Mouse (Mus musculus) layer of hippocampus, adult 8-10 months (tissue): ENCODE results near the gene Urb2. TPM values are rescaled to one million over a fixed set of nuclear protein-coding genes. Genes with fewer than 3 reads are reported as not detected.
A peak's percentile ranks its signal among the peaks of the same experiment; 100 is the strongest.

Experiments
- DNase-seq, 2 experiments: peaks; one replicate each; pipeline ENCODE4 v3.0.0; 2022; ENCODE audit warnings: low spot score in 2 of 2
- total RNA-seq, 4 experiments: library from RNA; stranded (reverse); gene quantifications; 2 replicates each; pipeline ENCODE4 v1.2.4; 2022

Urb2 gene
- total RNA-seq, result 10 to 100 TPM; 11.1 to 13.8 (median 12.6) TPM

GRCm38 (mm10) chr8:124021237-124022227, at the start of gene Urb2, which contains the start of gene Taf5l:
Urb2 (plus strand) TSS chr8:124021508.
Taf5l (minus strand) TSS chr8:124021397.
- DNase-seq, result peak; percentile 77 to 88

- no peak for DNase-seq
Observed at GRCm38 (mm10) chr8:123973495-123973894, 47.8 kb upstream of the Urb2 start.

- DNase-seq, result no peak
Observed at GRCm38 (mm10) chr8:123977499-123977898, 43.8 kb upstream of the Urb2 start.

DNA sequence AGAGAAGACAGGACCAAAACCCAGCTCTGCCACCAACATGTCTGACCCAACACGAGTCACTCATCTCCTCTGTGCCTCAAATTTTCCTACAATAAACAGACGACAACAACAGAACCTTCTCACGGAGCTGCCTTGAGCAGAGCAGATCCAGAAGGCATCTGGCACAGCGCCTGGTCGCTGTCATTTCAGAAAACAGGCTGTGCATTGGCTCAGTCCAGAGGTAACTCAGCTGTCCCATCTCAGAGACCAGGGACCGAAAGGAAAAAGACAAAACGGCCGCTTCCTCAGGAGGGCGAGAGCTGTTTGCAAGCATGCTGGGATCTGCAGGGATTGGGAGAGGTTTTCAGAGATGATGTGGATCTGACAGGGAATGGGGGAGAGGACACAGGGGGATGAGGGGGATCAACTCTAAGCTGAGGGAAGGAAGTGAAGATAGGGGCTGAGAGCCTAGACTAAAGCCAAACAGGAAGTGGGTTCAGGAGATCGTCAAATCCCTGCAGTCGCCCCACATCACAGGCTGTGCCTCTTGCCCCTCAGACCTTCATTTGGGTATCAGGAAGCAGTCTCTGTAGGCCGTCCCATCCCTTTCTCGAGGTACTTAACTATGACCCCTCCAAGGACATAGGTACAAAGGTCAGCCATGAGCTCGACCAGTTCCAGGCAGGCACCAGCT, 43.0 kb upstream of the Urb2 start:
- peak in 1 of 2 experiments; percentile 28 for DNase-seq

DNA sequence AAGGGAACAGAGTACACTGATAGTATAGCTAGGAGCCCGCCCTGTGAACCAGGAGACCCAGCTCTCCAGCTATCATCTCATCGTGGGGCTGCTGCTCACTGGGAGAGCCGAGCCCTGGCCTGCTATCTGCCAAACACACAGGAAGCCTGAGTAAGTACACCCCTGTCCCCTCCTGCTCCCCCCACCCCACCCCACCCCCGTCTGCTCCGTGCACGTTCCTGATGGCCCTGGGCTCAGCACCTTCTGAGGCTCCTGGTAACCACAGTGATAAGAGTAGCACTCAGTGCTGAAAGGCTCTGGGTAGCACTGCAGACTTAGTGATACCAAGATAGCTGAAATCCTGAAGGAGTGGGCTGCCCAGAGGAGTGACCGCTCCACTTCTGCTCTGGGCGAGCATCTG, 42.4 kb upstream of the Urb2 start:
- no peak for DNase-seq

DNA sequence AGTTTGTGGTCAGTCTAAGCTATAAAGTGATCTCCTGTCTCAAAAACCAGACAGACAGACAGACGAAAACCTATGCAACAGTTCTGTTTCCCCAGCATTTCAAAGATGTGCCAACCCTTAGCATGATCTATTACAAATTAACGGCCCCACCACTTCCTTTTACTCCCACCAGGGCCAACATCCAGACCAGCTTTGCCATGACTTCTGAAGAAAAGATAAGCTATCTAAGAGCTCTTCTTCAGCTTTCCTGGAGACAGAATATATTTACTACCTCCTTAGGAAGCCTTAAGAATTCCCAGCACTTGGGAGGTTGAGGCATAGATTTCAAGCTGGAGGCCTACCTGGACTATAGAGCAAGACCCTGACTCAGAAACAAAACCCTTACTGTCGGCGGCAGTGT, 41.1 kb upstream of the Urb2 start:
- DNase-seq, result no peak

- DNase-seq, result peak; percentile 50 to 58
Observed at GRCm38 (mm10) chr8:123981674-123982073, 39.6 kb upstream of the Urb2 start.

DNA sequence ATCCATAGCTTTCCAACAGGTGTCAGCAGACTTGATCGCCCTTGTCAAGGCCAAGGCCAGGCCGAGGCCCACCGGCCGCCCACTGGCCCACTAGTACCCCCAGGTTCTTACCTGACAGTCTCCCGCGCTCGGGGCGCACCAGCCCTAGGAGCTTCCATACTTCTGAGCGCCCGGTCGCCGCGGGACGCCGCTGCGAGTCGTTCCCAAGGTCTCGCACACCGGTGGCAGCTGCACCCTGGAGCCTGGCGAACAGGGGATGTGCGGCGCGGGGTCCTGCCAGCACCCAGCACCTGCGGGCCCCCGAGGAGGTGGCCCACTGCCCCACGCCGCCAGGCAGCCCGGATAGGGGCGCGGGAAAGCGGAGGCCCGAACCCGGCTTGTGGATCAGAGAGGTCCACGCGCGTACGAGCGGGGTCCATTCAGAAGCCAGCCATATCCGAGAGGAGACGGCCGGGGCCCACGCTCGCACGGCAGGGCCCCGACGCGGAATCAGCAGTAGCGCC, 39.0 kb upstream of the Urb2 start:
- DNase-seq, result peak in 1 of 2 experiments; percentile 27

DNA sequence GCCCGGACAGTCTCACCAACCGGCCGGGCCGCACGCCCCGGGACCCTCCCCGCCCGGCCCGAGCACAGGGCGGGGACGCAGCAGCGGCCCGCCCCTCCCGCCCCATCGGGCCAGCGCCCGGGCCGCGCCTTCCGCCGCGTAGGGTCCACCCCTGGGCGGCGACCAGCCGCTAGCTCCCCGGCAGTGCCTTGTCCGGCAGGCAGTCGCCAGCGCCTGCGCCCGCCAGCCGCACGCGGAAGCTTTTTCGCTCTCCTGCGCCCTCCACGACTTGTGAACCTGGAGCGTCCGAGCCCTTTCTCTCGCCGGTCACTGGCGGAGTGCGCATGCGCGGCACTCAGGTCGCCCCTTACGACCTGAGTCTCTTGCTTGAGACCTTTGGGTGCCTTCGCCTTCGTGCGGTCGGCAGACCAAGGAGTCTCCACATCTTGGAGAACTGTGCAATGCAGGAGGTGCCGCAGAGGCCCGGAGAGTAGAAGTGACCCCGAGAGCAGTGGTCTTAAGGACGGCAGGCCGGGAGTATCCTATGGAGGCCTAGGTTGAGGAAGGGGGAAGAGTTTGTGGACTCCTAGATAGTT, 38.4 kb upstream of the Urb2 start, which contains the start of gene Abcb10:
TSS of gene Abcb10 (minus strand) at position 297 of the 575 bp plus-strand sequence.
- DNase-seq, result peak; percentile 74 to 75

GRCm38 (mm10) chr8:123988605-123989038, 32.7 kb upstream of the Urb2 start:
- no peak for DNase-seq

DNA sequence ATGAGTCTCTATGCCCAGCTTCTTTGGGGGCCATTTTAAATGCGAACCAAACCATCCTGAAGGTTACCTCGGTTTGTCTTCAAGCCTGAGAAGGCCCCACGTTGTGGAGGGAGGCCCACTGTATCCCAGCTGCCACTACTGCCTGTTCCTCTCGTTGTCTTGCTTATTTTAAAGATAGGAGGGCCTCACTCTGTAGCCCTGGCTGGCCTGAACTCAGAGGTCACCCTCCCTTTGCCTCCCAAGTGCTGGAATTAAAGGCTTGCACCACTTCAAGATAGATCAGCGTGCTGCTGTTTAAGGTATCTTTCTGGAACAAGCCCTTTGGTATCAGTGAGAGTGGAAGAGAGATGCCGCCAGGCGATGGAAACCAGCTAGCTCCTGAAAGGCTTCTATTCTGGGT, 32.2 kb upstream of the Urb2 start:
- no peak for DNase-seq

DNA sequence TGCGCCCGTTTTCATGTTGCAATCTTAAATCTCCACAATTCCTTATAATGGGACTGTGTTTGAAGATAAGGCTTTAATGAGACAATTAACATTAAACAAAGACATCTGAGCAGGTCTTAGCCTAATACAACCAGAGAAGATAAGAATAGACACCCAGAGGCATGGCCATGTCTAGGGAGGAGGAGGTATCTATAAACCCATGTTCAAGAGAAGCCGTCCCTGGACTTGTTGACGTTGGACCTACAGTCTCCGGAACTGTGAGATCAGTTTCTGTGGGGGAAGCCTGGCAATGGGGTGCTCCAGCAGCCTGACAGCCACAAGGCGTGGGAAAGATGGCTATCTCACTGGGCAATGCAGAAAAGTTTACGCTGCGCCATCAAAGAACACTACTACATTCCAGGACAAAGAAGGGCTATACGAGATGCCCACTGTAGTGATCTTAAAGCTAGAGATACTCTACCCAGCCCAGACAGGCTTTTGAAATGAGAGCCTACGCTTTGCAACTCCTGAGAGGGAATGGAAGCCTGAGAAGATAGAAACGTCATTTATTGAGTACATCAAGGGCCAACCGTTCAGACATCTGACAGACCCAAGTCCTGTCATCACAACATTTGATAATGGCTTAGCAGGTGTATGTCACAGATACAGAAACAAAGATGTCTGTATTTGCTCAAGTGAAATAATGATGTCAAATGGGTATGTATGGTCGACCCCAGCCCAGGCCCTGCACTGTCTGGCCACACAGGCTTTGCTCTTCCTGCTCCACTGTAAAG, 30.8 kb upstream of the Urb2 start:
- DNase-seq, result no peak

- no peak for DNase-seq
Observed at GRCm38 (mm10) chr8:123992587-123992986, 28.7 kb upstream of the Urb2 start.

- DNase-seq, result no peak
Observed at GRCm38 (mm10) chr8:123993597-123993996, 27.7 kb upstream of the Urb2 start.

DNA sequence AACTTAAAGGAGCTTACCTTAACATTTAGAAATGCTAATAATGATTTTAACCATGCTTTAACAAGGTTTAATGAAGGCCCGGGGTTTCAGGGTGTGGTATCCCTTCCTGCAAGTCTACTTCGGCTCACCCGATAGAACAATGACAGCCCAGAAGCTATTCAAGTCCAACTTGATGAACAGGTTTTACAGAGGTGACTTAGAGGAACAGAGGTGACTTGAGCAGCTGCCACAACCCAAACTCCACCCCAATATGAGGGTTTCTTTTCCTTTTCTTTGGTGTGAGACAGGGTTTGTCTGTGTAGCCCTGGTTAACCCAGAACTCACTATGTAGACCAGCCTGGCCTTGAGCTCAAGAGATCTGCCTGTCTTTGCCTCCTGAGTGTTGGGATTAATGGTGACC, 27.3 kb upstream of the Urb2 start:
- no peak for DNase-seq

DNA sequence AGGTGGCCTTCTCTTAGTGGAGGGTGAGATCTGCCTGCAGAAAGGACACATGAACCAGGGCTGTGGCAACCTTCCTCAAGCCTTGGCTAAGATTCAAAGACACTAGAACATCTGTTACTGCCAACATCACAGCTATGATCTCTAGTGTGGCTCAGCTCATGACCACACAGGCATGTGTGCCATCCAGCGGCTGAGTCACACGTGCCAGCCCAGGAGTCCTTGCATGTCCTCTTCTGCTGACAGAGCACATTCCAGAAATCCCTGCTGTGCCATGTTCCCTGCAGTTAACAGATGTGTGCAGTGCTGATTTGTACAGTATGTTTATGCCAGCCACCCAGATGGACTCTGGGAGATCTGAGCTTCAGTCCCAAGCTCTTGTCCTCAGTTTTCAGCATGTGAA, 21.7 kb upstream of the Urb2 start:
- no peak for DNase-seq

GRCm38 (mm10) chr8:124002546-124003108, 18.7 kb upstream of the Urb2 start:
- DNase-seq, result no peak

- DNase-seq, result no peak
Observed at GRCm38 (mm10) chr8:124007829-124008228, 13.5 kb upstream of the Urb2 start.

DNA sequence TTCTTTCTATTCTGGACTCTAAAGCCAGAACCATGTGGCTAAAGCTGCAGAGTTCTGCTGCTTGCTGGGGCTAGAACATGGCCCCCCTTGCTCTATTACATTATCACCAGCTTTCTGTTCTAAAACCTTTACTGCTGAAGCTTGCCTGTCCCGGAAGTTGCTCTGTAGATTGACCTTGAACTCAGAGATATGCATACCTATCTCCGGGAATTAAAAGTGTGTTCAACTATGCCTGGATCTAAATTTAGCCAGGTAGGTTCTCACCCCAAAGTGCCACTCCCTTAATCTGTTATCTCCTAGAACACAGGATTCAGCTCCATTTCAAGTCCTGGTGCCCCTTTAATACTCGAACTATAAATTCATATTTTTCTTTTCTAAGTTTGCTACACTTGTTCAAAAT, 9.7 kb upstream of the Urb2 start:
- DNase-seq, result no peak

DNA sequence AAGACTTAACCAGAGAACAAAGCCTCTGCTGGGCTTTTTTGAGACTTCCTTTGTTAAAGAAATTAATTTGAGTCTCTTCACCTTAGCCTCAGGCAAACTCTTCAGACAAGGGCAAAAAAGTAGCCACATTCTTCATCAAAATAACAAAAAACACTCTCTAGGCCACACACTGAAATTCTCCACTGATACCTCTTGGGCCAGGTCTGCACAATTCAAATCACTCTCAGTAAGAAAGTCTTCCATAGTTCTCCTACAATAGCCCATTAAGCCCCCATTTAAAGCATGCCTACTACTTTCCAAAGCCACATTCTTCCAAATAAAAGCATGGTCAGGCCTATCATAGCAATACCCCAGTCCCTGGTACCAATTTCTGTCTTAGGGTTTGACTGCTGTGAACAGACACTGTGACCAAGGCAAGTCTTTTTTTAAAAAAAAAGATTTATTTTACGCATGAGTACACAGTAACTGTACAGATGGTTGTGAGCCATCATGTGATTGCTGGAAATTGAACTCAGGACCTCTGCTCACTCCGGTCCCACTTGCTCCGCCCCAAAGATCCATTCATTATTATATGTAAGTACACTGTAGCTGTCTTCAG, 9.2 kb upstream of the Urb2 start:
- no peak for DNase-seq
